Mouse (Mus musculus) liver, embryonic 11.5 days (tissue): ENCODE data around the gene Ccdc38. TPM values are rescaled to one million over a fixed set of nuclear protein-coding genes. Genes with fewer than 3 reads are reported as not detected.

Experiments
- ATAC-seq: fragments of 200-750 bp; cut with Nextera tagmentation; replicated peaks from 2 replicates; pipeline ENCODE4 v1.8.0; 2017; ENCODE audit warnings: moderate number of reproducible peaks, mild to moderate bottlenecking, moderate TSS enrichment, moderate library complexity; ENCODE audit not compliant: low FRiP score
- DNase-seq: peaks from one replicate; pipeline ENCODE4 v3.0.0-alpha.2; 2017; ENCODE audit warnings: low spot score
- H3K27ac ChIP-seq: fragments of 300-500 bp; sonication (generic); 2 replicates; pipeline ENCODE4 v1.5.1; 2014; ENCODE audit warnings: mild to moderate bottlenecking, low read depth, low read length, control low read depth
- H3K27me3 ChIP-seq: fragments of 300-500 bp; sonication (generic); replicated peaks from 2 replicates; pipeline ENCODE4 v1.6.1; 2014; ENCODE audit warnings: low read length, mixed read lengths; ENCODE audit not compliant: control insufficient read depth, insufficient read depth
- H3K36me3 ChIP-seq: fragments of 300-500 bp; sonication (generic); 2 replicates; pipeline ENCODE4 v1.6.1; 2014; ENCODE audit warnings: mild to moderate bottlenecking, low read length, moderate library complexity, mixed read lengths; ENCODE audit not compliant: control insufficient read depth, insufficient read depth
- H3K4me1 ChIP-seq: fragments of 300-500 bp; sonication (generic); replicated peaks from 2 replicates; pipeline ENCODE4 v1.6.1; 2014; ENCODE audit warnings: low read length, mixed read lengths; ENCODE audit not compliant: control insufficient read depth, insufficient read depth
- H3K4me2 ChIP-seq: fragments of 300-500 bp; sonication (generic); 2 replicates; pipeline ENCODE4 v1.6.1; 2014; ENCODE audit warnings: mild to moderate bottlenecking, control low read depth, moderate library complexity
- H3K4me3 ChIP-seq: fragments of 300-500 bp; sonication (generic); 2 replicates; pipeline ENCODE4 v1.5.1; 2014; ENCODE audit warnings: low read depth, low read length, control low read depth
- H3K9ac ChIP-seq: fragments of 300-500 bp; sonication (generic); 2 replicates; pipeline ENCODE4 v1.6.1; 2014; ENCODE audit warnings: low read depth, low read length, control low read depth
- H3K9me3 ChIP-seq: fragments of 300-500 bp; sonication (generic); 2 replicates; pipeline ENCODE4 v1.6.1; 2016; ENCODE audit warnings: low read length, inconsistent platforms, mixed read lengths; ENCODE audit not compliant: control insufficient read depth
- WGBS: fragments of 180-500 bp; shearing (Covaris S2); extraction: QIAGEN DNeasy Blood & Tissue Kit; methylation state at CpG from one replicate; pipeline ENCODE4 v1.1.7; 2014; 5-methylcytosine and 5-hydroxymethylcytosine counted together
- polyA plus RNA-seq: library from polyadenylated mRNA; unstranded; fragments of >200 nt; fragmentation: Nextera tagmentation; extraction: Ambion mirVana; gene quantifications from 2 replicates; pipeline ENCODE4 v1.2.1, GENCODE M21; 2014

The Ccdc38 gene
- polyA plus RNA-seq, 1 experiment from 2014 or later, result 0.38 TPM

GRCm38 (mm10) chr10:93630310-93630709, 89.9 kb downstream of the Ccdc38 start:
- H3K4me2 ChIP-seq, result no peak overlapping the region

GRCm38 (mm10) chr10:93632086-93632485, 91.7 kb downstream of the Ccdc38 start:
- Histone ChIP-seq H3K27me3 (peaks cover 7% of the 10 kb centered on the region), H3K4me1 (no peaks in the 10 kb centered on the region), H3K36me3 (no peaks in the 10 kb centered on the region), H3K9ac (no peak overlapping the region), H3K9me3 (no peaks in the 10 kb centered on the region), H3K4me3 (no peak overlapping the region), H3K27ac (no peak overlapping the region), H3K4me2 (no peak overlapping the region)
- WGBS, result 66% methylated on average over 4 of the region's 4 CpGs
- ATAC-seq, result no peak
- DNase-seq, result no peak

More at GRCm38 (mm10) chr10:93630310-93630709, 89.9 kb downstream of the Ccdc38 start:
- ATAC-seq, result no peak
- Histone ChIP-seq H3K36me3 (no peaks in the 10 kb centered on the region), H3K4me3 (no peak overlapping the region), H3K27ac (no peak overlapping the region), H3K27me3 (peaks cover 2% of the 10 kb centered on the region; the same call in 1 of the 2 replicates), H3K4me1 (no peaks in the 10 kb centered on the region), H3K9me3 (no peaks in the 10 kb centered on the region), H3K9ac (no peak overlapping the region)
- WGBS, result 93% methylated on average over 5 of the region's 5 CpGs
- no peak for DNase-seq

- H3K4me1 ChIP-seq, result no peaks in the 10 kb centered on the region
- no peaks in the 10 kb centered on the region for H3K9me3 ChIP-seq
- no peak overlapping the region for H3K9ac ChIP-seq
- no peaks in the 10 kb centered on the region for H3K36me3 ChIP-seq
- H3K27me3 ChIP-seq, result peaks cover 7% of the 10 kb centered on the region
- DNase-seq (no peak), ATAC-seq (no peak)
- 81% methylated on average over 5 of the region's 5 CpGs for WGBS
- no peak overlapping the region for H3K4me2 ChIP-seq
- H3K4me3 ChIP-seq, result no peak overlapping the region
- no peak overlapping the region for H3K27ac ChIP-seq
These were observed 93.1 kb downstream of the Ccdc38 start for GRCm38 (mm10) chr10:93633563-93633962.

Other genes with a start within 250 kb of the Ccdc38 start
- gene Elk3, start 229.5 kb upstream of the Ccdc38 start, polyA plus RNA-seq, result 15.9 and 17.6 TPM in 2 replicates
- gene Lta4h, start 87.2 kb upstream of the Ccdc38 start, polyA plus RNA-seq, result 163 and 185 TPM in 2 replicates
- 1.1 and 1.3 TPM in 2 replicates for gene Hal, start 51.9 kb upstream of the Ccdc38 start, polyA plus RNA-seq
- 6.2 and 7.4 TPM in 2 replicates for gene Amdhd1, start 599 bp upstream of the Ccdc38 start, polyA plus RNA-seq
- gene Snrpf, start 49.1 kb downstream of the Ccdc38 start, polyA plus RNA-seq, result 179 and 199 TPM in 2 replicates
- 0.56 and 0.60 TPM in 2 replicates for gene Ntn4, start 100.0 kb downstream of the Ccdc38 start, polyA plus RNA-seq